ENCODE assay signal across 8 mouse cellular contexts in genomic region chr19:33391651-33392382, GRCm38 (mm10). TPM values are rescaled to one million over a fixed set of nuclear protein-coding genes. Genes with fewer than 3 reads are reported as not detected.
DNase-seq lines count a peak whose midpoint lies in the region; ATAC-seq and TF ChIP-seq lines count a peak whose summit lies in the region.

Rnls (minus strand) TSS chr19:33392295.

- H3K9ac ChIP-seq in lung, embryonic 15.5 days: peak within 1 kb of the TSS; percentile 80

- 1% methylated on average over 48 of the region's 48 CpGs for WGBS in hindbrain, embryonic 10.5 days
- WGBS in lung, embryonic 15.5 days: 2% methylated on average over 48 of the region's 48 CpGs
- WGBS in olfactory bulb, adult 2 months: under 1% methylated on average over 48 of the region's 48 CpGs

- peak within 1 kb of the TSS; percentile 87 for H3K4me2 ChIP-seq in lung, embryonic 15.5 days

- no peaks in the 10 kb centered on the region for H3K36me3 ChIP-seq in hindbrain, embryonic 10.5 days
- no peaks in the 10 kb centered on the region for H3K36me3 ChIP-seq in lung, embryonic 15.5 days

- H3K27me3 ChIP-seq in hindbrain, embryonic 10.5 days (ENCODE audit: insufficient read depth, poor library complexity, severe bottlenecking): peaks cover 3% of the 10 kb centered on the region; the same call in 1 of the 2 replicates
- H3K27me3 ChIP-seq in lung, embryonic 15.5 days: no peaks in the 10 kb centered on the region

- peaks cover 9% of the 10 kb centered on the region; the same call in 1 of the 2 replicates for H3K9me3 ChIP-seq in hindbrain, embryonic 10.5 days
- H3K9me3 ChIP-seq in lung, embryonic 15.5 days: 0 out of 2 replicates have a peak, but pooled peaks cover 3% of the 10 kb centered on the region

- peak within 1 kb of the TSS; percentile 95 for H3K27ac ChIP-seq in hindbrain, embryonic 10.5 days
- peak within 1 kb of the TSS; percentile 88 for H3K27ac ChIP-seq in lung, embryonic 15.5 days
- peak within 1 kb of the TSS; percentile 68 for H3K27ac ChIP-seq in olfactory bulb, adult 2 months (ENCODE audit: insufficient read depth, low read depth, low read length)

- no peaks in the 10 kb centered on the region; the same call in 1 of the 2 replicates for H3K4me1 ChIP-seq in hindbrain, embryonic 10.5 days (replicated peaks)
- no peaks in the 10 kb centered on the region for H3K4me1 ChIP-seq in lung, embryonic 15.5 days
- H3K4me1 ChIP-seq in olfactory bulb, adult 2 months (ENCODE audit: control insufficient read depth, insufficient read depth, low read length): no peaks in the 10 kb centered on the region

- TF ChIP-seq CTCF in olfactory bulb, adult 2 months (IDR thresholded peaks at IDR 0.05; ENCODE audit: insufficient read depth, low read depth, low read length): no peak

- peak; percentile 99 for ATAC-seq in lung, embryonic 15.5 days (ENCODE audit: borderline replicate concordance, extremely low read depth, low FRiP score, low TSS enrichment)

- peak within 1 kb of the TSS; percentile 67 for H3K4me3 ChIP-seq in hindbrain, embryonic 10.5 days
- peak within 1 kb of the TSS; percentile 67 for H3K4me3 ChIP-seq in lung, embryonic 15.5 days
- H3K4me3 ChIP-seq in olfactory bulb, adult 2 months (ENCODE audit: insufficient read depth, low read depth, low read length): peak within 1 kb of the TSS; percentile 83

- peak; percentile 89 for DNase-seq in NIH3T3 (ENCODE audit: low read depth)
- DNase-seq in cerebellum, postnatal 10 days: peak; percentile 88 to 92
- DNase-seq in frontal cortex, adult 2 months (ENCODE audit: extremely low spot score in 1 of 2, low spot score in 1 of 2): peak; percentile 69 to 84
- DNase-seq in hindbrain, embryonic 10.5 days (ENCODE audit: low spot score): peak; percentile 89
- DNase-seq in layer of hippocampus, adult 9-10 months (ENCODE audit: low spot score): peak; percentile 56
- DNase-seq in thymus, adult 18-20 months: peak; percentile 50 to 56

- peak; percentile 47 for TF ChIP-seq POLR2A in olfactory bulb, adult 2 months (IDR thresholded peaks at IDR 0.05; ENCODE audit: insufficient read depth, low read depth, low read length)

RNA-seq across cellular contexts. Expression of gene Rnls, which starts in this region (rescaled TPM):
- 1.0 and 1.3 TPM in 2 replicates for polyA plus RNA-seq in frontal cortex, adult 2 months (2012; rRNA removed)
- polyA plus RNA-seq in hindbrain, embryonic 10.5 days (2016; fragmentation: Nextera tagmentation; extraction: Ambion mirVana): 6.8 and 8.2 TPM in 2 replicates
- polyA plus RNA-seq in lung, embryonic 15.5 days (2015; fragmentation: Nextera tagmentation; extraction: Ambion mirVana): 6.3 and 6.5 TPM in 2 replicates
- not detected in 2 replicates for polyA plus RNA-seq in olfactory bulb, adult 2 months (2012; ENCODE audit: insufficient read depth, insufficient read length, low replicate concordance, missing spikeins)

Comparison
In these comparisons a context has a peak if more than half of its experiments do, and no peak if none do; other contexts are left out.
1. Peak in every context shown above with its lines: DNase-seq, ATAC-seq, H3K4me3 ChIP-seq and H3K27ac ChIP-seq.